Mouse (Mus musculus): ENCODE measurements around the gene Tmsb10. TPM values are rescaled to one million over a fixed set of nuclear protein-coding genes. Genes with fewer than 3 reads are reported as not detected.

Gene Tmsb10
- total RNA-seq (2021), result 10 to 100 TPM; 41.8 to 57.0 TPM
- long read RNA-seq, experiment 1, transcript Tmsb10-202 (2 exons, 690 nt), result minor isoform, 34 of 88 reads
- long read RNA-seq, experiment 1, transcript Tmsb10-203 (3 exons, 570 nt), result major isoform, 52 of 88 reads
- long read RNA-seq, experiment 1, partial matches to known transcripts, result 0 of 88 reads
- long read RNA-seq, experiment 1, other reads (novel, unspliced or antisense), result 1 of 88 reads
- long read RNA-seq, experiment 2, transcript Tmsb10-202 (2 exons, 690 nt), result minor isoform, 14 of 43 reads
- long read RNA-seq, experiment 2, transcript Tmsb10-203 (3 exons, 570 nt), result major isoform, 29 of 43 reads
- long read RNA-seq, experiment 2, partial matches to known transcripts, result 0 of 43 reads
- long read RNA-seq, experiment 2, other reads (novel, unspliced or antisense), result 0 of 43 reads

DNA sequence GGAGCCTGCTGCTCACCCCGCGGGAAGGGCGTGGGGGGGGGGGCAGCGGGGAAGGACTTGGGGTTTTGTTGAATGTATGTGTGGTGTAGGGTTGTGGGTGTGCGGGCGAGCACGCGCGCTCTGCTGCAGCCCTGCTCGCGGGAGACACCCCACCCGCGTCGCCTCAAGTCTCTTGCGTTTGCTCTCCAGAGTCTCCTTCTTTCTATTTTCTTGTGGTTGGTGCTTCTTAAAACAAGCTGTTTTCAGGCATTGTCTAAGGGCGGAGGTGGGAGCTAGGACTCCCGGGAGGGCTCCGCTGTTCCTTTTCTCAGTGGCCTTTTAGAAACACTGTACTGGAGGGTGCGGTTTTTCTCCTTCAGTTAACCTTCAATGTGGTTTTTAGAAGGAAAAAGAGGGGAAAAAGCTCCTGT is at the start of gene Tmsb10:
Gene Tmsb10, minus strand, starts transcription at position 87 of the 410 bp plus-strand sequence.
- no peak for DNase-seq (ENCODE audit: low spot score)

DNA sequence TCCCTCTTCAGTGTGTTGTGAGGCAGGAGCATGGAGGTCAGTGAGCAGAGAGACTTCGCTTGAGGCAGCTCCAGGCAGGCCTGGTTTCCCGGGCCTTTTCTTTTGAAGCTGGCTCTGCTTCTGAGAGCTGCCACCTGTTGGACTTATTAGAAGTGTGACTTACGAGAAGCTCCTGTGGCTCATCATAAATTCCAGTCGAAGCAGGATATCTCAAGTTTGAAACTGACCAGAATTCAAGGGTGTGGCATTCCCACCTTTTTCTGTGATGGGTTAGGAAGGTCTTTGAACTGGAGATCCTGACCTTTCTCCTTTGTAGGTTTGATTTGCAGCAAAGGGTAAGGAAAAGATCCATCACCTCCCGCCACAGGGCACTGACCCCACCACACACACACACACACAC is 45.1 kb upstream of the Tmsb10 start:
- DNase-seq (ENCODE audit: low spot score), result no peak

DNA sequence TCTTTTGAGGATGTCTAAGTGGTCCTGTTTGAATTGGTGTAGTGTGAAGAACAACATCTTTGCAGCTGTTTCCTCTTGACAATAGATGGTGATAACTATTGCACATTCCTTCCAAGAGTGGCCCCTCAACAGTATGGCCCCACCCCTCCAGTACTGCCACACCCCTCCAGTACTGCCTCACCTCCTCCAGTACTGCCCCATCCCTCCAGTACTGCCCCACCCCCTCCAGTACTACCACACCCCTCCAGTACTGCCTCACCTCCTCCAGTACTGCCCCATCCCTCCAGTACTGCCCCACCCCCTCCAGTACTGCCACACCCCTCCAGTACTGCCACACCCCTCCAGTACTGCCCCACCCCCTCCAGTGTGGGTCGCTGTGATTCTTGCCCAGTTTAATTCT is 43.8 kb upstream of the Tmsb10 start:
- no peak for DNase-seq (ENCODE audit: low spot score)

DNA sequence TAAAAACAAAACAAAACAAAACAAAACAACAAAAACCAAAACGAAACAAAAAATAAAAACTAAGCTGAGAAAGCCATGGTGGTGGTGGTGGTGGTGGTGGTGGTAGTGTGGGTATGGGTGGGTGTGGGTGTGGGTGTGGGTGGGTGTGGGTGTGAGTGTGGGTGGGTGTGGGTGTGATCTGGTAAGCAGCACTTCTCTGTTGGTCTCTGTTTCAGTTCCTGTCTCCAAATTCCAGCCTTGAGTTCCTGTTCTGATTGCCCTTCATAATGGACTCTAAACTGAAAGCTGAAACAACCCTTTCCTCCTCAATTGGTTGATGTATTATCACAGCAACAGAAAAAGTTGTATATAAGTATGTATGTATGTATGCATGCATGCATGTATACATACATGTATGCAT is 40.3 kb upstream of the Tmsb10 start:
- no peak for DNase-seq (ENCODE audit: low spot score)

DNA sequence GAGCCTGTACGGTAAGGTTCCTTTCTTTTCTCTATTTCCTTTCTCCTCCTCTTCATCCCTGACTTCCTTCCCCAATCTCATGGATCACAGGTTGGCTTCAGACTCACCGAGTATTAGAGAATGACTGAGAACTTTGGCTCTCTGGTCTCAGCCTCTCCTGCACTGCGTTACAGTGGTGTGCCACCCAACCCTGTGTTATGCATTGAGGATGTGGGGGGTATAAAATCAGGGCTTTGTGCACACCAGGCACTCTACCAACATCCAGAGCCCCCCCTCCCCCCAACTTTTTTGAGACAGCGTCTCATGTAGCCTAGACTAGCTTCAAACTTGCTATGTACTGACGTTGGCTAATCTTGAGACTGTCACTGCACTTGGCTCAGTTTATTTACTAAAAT is 35.1 kb upstream of the Tmsb10 start:
- DNase-seq (ENCODE audit: low spot score), result no peak

DNA sequence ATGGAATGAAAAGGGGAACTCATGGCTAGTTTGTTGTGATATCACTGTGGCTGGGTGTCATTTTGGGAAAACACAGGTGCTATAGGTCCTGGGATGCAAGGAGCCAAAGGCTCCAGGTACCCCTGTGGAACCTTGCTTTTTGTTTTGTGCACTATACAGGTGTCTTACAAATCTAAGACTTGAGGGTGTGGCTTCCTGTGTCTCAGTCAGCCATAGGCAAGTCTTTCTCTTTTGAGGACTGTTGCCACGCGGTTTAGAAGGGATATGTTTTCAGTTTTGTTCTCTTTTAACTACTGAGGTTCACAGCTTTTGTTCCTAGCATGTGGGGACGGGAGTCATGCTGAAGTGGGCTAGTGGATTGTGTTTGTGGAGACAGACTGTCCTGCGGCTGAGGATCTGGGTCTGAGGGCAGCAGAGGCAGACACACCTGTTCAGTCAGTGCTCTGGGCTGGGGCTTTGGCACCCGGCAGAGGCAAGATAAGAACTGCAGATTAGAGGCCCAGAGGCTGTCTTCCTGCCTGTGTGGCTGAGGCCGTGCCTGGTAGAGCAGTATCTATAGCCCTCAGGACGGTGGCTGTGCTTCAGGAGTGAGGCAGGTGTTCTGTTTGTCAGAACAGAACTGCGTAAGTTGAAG is 34.6 kb upstream of the Tmsb10 start:
- no peak for DNase-seq (ENCODE audit: low spot score)

DNA sequence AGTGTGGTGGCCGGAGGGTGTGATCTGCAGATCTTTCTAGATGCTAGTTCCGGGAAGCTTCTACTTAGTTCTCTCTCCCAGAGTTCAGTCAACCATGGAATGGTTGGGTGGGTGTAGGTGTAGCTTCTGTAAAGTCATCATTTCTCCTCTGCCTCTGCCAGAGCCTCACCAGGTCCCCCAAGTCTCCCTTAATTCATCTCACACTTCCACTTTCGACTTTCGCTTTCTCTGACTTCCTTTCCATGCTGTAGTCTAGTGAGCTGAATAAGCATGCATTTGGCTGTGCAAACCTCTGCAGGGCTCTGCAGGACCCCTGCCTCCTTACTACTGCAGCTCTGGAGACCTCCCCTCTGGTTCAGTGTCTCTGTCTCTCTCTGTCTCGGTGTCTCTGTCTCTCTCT is 31.7 kb upstream of the Tmsb10 start:
- no peak for DNase-seq (ENCODE audit: low spot score)

DNA sequence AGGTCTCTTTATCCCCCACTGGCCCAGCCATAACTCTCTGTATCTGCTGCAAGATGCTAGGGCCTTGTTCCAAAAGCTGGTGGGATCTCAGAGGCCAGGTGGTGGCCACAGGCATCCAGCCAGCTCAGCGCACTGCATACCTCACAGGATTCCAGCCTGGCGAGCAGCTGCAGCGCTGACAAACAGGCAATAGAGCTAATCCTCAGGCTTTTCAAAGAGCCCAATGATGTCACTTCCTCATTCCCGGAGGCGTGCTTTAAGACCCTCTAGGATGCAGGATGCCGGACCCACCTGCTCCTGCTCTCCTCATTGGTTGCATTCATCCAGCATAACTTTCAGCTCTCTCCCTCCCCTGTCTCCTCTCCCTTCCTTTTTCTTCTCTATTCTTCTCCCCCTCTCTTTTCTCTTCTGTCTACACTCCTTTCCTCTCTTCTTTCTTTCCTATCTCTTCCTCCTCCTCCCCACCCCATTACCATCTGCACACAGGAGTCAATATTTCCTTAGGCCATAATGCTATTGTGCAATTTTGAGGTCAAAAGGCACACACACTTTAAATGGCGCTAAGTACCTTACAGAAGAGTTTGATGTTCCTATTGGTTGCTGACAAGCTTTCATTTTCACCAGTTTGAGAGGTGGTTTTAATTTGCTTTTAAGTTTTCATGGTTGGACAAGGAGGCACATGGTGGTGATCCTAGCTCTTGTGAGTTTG is 30.6 kb upstream of the Tmsb10 start:
- no peak for DNase-seq (ENCODE audit: low spot score)

DNA sequence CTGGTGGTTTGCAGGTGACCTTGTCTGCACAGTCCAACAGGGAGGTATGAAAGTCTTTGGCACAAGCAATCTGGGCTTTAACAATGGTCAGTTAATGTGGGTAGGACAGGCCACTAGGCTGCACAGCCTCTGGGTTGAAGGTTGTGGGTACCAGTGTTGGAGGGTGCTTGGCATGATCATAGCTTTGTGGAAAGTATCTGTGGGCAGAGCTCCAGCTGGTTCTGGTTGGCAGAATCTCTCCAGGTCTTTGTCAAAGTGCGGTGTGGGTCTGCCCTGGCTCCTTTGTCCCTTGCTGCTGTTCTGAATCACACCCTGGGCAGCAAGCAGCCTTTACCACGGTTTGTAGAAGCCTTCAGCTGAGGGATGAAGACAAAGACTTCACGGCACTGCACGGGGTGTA is 24.0 kb upstream of the Tmsb10 start:
- no peak for DNase-seq (ENCODE audit: low spot score)

DNA sequence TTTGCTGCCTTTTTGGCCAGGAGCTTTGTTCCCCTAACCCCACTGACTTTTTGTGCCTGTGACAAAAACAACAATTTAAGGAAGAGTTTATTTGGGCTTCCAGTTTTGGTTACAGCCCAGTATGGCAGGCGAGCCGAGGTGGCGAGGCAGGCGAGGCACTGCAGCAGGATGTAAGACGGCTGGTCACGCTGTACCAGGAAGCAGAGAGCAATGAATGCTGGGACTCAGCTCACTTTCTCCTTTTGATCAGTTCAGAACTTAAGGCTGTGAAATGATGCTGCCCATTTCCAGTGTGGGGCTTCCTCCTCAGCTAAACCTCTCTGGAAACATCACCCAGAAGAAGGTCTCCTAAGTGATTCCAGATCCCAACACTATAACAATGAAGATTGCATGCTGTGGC is 23.3 kb upstream of the Tmsb10 start:
- no peak for DNase-seq (ENCODE audit: low spot score)

DNA sequence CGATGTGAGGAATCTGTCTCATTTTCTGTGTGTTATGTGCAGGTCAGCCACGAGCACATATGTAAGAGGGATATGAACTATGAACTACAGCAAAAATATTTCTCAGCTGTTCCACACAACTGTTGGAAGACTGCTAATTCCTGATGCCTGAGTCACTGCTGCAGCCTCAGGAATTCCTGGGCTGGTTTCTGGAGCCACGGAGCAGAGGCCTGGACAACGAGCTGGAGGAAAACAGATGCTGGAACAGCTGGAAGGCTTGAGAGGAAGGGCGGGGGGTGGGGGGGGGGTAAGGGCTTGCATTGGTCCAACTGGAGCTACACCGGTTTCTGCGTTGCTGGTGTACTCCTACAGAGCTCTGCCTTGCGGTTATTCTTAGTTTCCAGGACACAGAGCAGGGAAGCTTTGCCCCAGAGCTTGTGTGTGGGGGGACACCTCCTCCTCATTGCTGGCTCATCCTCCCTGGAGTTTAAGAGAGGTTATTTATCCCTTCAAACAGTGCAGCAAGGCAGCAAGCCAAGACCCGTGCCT is 22.6 kb upstream of the Tmsb10 start:
- DNase-seq (ENCODE audit: low spot score), result peak; percentile 60

DNA sequence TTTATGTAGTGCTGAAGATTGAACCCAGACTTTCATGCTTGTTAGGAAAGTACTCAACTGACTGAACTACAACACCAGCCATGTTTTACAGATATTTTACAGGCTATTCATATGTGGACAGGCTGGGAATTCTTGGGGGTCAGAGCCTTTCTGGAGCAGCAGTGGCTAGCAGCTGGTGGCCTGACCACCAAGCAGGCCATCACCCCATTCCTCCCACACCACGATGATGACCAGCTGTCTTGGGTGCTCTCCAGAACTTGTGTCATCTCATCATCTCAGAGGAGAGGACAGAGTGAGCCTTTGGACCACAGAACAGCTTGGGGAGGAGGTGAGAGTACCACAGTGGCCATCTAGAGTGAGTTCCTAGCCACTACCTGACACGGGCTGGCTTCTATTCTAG is 18.3 kb upstream of the Tmsb10 start:
- DNase-seq (ENCODE audit: low spot score), result peak; percentile 27

DNA sequence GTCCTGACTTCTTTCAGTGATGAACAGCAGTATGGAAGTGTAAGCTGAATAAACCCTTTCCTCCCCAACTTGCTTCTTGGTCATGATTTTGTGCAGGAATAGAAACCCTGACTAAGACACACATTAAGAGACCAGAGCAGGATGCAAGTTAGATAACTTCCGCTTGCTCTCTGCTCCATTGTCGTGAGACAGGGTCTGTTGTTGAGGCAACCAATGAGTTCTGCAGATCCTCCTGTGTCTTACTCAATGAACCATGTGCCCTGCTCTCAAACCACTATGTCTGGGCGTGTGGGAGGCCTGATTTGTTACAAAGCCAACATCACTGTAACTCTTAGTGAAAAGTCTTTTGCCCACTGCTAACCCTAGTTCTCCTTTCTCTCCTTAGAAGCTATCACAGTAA is 12.5 kb upstream of the Tmsb10 start:
- DNase-seq (ENCODE audit: low spot score), result no peak

DNA sequence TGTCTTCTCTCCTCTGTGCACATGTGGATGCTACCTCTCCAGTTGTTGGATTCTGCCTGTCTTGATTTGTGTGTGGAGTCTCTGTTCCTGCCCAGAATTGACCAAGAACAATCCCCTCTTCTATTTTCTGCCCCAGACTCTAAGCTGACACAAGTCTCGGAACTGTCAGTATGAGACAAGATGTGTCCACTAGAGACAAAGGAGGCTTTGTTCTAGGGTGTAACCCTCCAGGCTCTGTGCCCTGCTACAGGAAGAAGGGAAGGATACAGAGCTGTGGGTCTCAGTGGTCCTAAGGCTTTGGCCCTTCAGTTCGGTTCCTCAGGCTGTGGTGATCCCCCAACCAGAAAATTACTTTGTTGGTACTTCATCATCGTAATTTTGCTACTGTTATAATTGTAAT is 11.2 kb upstream of the Tmsb10 start:
- no peak for DNase-seq (ENCODE audit: low spot score)

DNA sequence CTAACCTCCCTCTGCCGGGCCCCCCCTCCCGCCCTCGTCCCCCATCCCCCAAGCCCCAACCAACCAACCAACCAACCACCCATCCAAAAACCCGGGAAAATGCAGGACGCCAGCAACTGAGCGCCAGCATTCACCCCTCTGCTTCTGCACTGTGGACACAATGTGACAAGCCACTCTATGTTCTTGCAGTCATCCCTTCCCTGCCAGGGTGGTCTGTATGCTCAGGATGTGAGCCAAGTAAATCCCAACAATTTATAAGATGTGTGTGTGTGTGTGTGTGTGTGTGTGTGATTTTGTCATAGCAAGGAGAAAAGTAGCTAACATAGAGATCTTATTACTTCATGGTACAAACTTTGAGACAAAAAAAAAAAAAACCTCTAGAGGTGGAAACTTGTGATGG is 6.7 kb upstream of the Tmsb10 start:
- DNase-seq (ENCODE audit: low spot score), result no peak

DNA sequence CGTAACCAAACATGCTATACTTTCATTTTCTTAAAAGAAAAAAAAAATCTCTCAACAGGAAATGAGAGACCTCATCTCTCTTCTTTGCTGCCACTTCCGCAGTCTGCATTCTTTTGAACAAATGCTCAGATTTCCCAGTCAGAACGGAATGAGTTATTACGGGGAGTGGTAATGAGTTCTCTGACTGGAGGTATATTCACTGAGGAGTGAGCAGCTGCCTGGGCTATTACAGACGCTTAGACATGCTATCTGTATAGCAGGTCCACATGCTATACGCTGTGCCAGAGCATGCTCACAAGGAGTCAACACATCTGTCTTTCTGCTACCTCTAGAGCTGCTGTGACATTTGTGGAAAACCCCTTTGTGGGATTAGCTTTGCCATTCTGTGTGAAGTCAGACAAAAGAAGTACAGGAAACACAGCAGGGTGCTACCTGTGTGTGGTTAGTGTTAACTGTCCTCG is 3.8 kb upstream of the Tmsb10 start:
- no peak for DNase-seq (ENCODE audit: low spot score)

DNA sequence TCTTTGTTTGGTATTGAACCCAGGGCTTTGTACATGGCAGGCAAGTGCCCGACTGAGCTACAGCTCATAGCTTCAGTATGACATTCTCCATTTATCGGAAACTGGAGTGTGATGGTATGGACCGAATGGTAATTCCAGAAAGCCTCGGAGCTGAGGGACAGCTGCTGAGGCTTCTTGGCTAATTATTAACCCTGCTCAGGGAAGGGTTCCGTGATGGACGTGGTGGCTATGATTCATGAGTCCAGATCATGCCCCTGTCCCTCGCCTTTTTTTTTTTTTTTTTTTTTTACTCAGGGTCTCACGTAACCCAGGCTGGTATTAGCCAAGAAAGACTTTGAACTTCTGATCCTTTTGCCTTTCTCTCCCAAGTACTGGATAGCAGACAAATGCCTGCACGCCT is 3.1 kb upstream of the Tmsb10 start:
- DNase-seq (ENCODE audit: low spot score), result no peak

DNA sequence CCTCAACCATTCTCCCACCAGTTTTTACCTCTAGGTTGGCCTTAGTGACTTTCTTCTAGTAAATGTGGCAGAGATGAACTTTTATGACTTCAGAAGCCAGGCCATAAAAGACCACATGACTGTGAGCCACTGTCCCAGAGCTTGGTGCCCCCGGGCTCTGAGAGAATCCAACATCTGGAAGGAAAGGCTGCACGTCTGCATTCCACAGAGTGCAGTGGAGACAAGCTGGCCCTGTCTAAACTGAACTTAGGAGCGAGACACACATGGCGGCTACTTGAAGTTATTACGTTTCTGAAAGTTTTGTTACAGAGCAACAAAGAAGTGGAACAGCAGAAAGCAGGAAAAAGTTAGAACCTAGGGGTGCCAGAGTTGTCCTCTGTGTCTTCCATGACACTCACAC is 2.1 kb upstream of the Tmsb10 start:
- no peak for DNase-seq (ENCODE audit: low spot score)

DNA sequence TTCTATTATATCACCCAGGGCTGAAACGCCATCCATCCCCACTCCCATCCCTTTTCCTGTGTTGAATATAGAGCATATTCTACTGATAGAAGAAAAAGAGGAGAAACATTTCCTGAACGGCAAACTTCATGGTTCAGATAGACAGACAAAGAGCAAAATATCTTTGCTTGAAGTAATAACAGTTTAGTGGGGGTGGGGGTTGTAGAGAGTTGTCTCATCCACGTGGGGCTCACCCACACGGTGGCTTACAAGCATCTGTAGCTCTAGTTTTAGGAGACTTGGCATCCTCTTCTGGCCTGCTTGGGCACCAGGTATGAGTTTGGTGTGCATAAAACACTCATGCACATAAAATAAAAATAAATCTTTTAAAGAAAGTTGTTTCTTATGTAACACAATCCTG is 627 bp upstream of the Tmsb10 start:
- no peak for DNase-seq (ENCODE audit: low spot score)

DNA sequence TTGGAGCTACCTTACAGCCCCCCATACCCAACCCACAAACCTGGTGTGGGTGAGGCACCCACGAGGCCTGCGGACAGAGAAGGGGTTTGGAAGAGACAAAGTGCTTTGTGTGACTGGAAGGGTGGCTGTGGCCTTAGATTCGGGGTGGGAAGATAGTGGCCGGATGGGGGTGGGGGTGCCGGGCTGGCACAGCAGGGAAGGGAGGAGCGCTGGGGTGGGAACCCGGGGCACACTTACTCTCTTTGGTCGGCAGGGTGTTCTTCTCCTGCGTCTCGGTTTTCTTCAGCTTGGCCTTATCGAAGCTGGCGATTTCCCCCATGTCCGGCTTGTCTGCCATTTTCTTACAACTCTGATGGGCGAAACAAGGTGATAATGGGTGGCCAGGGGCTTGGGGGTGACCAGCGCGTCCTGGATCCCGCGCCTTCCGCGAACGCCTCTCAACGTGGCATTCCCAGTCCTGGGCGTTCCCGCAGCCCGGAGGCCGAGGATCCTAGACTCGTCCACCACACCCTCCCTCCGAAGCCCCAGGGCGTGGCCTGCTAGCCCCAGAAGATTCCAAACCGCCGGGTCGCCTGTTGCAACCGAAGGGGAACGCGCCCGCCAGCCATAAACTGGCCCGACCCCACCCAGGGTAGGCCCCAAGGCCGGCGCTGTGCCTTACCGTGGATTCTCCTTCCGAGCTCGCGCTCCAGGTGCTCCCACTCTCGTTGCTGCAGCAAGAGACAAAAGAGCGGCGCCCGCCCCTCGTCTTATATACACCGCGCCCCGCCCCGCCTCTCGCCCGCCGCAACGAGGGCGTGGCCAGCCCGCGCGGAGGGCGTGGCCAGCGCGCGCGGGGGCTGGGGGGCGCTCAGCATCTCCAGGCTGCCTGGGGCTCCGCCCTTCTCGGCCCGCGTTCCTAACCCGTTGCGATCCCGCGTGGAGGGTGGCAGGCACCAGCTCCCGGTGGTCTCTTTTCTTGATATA is 589 bp downstream of the Tmsb10 start:
- peak; percentile 76 for DNase-seq (ENCODE audit: low spot score)

DNA sequence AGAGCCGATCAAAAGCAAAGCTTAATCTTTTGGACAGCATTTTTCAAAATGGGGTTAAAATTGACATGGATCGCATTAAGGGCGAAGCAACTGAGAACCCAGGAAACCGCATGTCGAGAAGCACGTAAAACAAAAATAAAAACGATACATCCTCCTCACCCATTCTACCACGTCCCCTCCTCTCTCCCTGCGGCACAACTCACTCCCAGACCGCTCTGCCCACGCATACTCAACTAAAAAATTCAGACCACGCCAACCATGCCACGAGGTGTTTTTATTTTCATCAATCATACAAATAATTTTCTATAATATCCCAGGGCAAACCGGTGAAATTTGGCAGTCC is 1.5 kb downstream of the Tmsb10 start:
- no peak for DNase-seq (ENCODE audit: low spot score)
